Mouse (Mus musculus) induced T-regulatory cell, adult 2 months (primary cell): ENCODE data around the gene Myh13.

ENCODE experiments used
- DNase-seq: peaks from one replicate; pipeline ENCODE4 v3.0.0-alpha.2; 2012; ENCODE audit warnings: low read depth

The Myh13 gene

DNA sequence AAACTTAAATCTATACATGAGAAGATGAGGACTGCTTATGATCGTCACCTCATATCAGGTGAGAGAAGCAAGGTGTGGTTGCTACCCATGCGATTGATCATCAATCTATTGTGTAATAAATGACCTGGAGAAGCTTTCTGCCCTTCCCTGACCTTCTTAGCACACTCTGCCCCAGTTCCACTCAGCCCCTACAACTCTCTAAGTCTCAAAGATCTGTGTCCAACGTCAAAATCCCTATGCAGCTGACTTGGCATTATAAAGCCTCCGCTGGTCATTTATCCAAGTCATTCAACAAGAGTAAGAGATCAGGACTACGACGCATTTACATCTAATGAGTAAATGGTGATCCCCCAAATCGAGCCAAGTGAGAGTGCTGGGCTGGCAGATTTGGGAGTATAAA, at the start of gene Myh13:
Gene Myh13 (plus strand): TSS at position 301 of the 400 bp plus-strand sequence.
- DNase-seq: no peak

DNA sequence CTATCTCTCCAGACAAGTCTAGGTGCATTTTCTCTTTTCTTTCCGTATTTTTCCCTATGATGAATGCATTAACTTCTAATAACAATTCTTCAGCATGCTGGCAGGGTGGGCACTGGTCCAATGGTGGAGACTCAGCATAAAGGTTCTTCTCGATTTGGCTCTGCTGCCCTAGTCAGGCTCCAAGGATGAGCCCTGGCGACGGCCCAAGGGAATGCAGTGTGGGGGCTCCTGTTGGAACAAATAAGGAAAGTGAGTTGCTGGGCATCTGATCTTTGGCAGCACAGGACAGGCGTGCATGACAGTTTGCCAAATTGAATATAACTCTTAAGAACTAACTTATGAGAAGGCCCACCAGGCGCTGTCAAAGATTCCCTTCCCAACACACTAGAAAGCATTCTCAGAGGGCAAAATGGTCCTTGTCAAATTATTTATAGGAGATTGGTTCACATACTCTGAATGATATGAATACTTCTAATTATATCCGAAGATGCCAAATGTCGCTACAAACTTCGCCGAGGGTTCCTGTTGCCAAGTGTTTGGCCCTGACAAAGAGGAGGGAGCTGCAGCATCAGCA, 44.8 kb upstream of the Myh13 start, which contains the start of gene Myh8:
Gene Myh8 (plus strand): TSS at position 524 of the 574 bp plus-strand sequence.
- no peak for DNase-seq

DNA sequence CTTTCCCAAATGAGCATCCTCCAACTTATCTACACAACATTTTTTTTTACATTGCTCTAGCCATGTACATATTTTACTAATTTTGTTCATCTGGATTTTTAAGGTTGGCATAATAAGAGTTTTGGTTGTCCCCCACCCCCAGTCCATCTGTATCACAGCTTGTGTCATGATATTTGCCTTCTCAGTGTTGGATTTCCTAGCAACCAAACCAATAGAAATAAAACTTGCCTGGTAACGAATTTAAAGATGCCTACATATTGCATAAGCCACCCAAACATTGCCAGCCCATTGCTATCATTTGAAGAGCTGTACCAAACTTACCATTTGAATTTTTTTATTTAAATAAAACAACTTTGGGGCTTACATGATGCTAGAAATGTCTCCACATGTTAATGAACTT, 28.0 kb upstream of the Myh13 start:
- no peak for DNase-seq

DNA sequence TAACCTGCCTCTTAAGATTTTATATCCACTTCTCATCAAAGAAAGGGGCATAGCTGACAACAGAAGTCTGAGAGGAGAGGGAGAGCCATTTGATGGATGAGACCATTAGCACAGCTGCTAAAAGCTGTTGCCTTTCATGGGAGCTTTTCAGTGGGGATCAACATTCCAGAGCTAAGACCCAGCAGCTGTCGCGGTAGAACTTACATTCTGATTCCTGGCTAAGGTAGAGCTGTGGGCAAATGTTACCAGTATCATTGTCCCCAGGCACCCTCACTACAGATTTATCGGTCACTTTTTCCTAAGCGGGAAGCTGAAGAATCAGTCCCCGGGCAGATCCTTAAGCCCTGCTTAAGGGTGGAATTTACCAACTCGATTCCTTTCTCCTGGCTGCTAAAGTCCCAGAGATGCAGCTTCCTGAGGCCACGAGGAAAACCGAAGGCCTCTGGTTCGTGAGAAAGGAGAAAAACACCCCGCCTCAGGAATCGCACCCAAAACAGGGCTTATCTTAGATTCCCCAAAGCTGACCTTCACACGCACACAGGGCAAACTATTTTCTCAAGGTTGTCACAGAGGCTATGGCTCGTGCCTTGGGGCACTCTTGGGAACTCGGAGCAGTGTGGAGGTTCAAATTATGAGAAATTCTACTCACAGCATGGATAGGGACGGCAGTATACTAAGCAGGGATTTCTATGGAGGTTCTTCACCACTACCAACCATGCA, 7.6 kb upstream of the Myh13 start:
- no peak for DNase-seq

DNA sequence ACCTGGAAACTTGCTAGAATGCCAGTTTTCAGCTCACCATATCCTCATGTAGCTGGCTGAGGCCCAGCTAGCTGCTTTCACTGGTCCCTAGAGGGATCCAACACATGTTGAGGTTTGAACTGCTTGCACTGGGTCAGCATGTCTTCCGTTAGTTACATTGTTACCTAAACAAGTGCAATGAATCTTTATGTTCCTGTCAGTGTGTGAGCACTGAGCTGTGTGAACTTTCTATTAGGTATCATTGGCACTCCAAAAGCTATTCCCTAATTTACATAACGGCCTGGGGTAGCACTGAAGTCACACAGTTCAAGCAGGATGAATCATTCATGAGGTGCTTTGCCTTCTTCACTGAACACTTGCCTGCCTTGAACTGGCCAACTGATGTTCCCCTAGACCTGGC, 5.1 kb downstream of the Myh13 start:
- no peak for DNase-seq

DNA sequence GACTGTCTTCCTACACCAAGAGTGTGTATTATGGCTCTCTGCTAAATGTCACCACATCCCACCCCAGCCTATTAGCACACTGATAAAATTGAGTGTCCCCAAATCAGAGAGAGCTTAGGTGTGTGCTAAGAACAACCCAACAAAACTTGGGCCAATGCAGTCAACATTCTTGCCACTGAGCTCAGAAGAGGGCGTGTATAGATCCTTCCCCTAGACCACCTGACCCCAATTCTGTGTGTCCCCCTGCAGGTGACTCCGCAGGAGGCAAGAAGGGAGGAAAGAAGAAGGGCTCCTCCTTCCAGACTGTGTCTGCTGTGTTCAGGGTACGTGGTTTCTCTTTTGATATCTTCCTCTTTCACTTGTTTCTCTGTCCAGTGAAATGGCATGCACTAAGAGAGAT, 23.1 kb downstream of the Myh13 start:
- no peak for DNase-seq

DNA sequence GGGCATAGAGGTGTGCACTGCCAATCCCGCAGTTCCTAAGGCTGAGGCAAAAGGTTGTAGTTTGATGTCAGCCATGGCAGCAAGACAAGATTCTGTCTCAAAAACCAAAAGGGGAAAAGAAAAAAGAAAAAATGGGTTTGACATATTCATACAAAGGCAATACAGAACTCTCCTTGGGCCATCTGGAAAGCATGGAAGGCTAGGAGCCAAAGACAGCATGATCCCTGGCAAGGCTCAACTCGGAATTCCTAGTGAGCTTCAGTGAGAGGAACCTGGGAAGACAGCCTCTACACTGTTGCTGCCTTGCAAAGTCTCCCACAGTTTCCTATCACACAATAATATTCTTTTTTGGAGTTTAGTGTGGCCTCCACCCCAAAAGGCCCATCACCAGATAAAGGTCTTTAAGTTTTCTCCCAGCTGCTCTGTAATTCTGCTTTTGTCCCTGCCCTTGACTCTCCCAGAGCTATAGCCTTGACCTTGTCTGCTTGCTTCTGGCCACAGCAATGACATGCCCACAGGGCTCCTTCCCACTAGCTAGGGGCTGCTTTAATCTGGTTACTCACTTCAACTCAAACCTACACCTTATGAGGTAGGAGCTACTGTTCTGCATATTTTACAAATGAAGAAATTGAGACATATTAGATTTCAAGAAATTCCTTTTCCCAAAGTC, 23.9 kb downstream of the Myh13 start:
- no peak for DNase-seq

DNA sequence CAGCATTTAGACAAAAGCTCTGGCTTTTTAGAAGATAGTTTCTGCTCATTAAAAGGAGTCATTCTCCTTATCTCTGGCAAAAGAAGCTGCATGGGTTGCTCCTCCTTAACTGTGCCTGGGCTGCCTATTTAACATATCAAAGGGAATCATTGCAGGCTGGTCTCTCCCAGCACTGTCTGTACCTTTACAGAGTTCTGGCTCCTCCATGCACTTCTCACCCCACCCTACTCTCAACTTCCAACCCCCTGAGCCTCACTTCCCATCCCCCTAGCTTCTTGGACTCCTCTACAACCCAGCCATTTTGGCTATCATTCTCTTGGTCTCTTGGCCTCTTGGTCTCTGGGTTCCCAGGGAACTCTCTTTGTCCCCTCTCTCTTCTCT, 24.4 kb downstream of the Myh13 start:
- no peak for DNase-seq

DNA sequence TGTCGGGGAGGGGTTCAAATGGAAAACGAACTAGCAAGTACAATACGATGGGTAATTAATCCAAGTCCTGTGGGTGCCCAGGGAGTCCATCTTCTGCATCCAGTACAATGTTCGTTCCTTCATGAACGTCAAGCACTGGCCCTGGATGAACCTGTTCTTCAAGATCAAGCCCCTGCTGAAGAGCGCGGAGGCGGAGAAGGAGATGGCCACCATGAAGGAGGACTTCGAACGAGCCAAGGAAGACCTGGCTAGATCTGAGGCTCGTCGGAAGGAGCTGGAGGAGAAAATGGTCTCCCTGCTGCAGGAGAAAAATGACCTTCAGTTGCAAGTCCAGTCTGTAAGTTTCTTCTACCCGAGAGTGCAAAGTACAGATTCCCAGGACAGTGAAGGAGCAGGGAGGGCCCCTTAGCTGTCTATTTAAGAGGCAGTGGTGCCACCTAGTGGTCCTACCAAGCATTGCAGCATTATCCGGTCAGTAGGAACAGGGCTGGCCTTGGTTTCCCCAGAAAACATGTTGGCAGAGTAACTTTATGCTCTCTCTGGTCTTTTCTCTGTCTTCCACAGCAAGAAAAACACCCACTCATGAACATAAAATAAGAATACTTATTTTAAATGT, 28.8 kb downstream of the Myh13 start:
- DNase-seq: peak; percentile 62

DNA sequence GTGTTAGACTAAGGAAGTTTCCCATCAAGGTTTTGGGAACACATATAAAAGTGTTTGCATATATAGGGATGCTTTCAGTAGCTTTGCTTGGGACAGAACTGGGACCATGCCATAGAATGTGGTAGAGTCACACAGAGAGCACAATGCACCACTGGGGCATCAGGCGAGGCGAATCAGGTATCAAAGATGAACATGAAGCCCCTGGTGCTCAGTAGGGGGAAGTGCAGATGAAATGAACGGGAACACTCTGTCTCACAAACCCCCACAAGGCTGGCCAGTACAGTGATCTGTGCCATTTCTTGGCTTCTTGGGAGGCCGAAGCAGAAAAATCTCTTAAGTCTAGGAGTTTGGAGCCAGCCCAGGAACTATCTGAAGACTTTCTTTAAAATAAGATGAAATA, 31.6 kb downstream of the Myh13 start:
- no peak for DNase-seq

DNA sequence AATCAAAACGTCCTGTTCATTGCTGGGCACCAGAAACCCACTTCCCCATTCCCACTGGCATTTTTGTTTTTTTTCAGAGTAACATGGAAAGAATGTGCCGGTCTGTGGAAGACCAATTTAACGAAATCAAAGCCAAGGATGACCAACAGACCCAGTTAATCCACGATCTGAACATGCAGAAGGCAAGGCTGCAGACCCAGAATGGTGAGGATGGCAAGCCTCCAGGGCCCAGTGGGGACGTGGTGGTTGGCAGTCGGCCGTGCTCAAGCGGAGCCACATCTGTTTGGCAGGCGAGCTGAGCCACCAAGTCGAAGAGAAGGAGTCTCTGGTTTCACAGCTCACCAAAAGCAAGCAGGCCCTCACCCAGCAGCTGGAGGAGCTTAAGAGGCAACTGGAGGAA, 36.6 kb downstream of the Myh13 start:
- no peak for DNase-seq

DNA sequence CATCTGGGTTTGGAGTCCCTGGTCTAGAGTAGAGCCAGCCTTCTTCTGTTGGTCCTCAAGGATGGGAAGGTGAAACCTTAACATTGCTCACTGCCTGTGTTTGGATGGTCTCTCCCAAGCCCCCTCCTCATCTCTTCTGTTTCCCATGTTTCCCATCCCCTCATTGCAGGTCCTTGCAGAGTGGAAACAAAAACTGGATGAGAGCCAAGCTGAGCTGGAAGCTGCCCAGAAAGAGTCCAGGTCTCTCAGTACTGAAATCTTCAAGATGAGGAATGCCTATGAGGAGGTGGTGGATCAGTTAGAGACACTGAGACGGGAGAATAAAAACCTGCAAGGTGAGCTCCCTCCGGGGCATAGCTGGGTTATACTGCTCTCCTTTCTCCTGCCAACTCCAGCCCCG, 40.8 kb downstream of the Myh13 start:
- DNase-seq: no peak

DNA sequence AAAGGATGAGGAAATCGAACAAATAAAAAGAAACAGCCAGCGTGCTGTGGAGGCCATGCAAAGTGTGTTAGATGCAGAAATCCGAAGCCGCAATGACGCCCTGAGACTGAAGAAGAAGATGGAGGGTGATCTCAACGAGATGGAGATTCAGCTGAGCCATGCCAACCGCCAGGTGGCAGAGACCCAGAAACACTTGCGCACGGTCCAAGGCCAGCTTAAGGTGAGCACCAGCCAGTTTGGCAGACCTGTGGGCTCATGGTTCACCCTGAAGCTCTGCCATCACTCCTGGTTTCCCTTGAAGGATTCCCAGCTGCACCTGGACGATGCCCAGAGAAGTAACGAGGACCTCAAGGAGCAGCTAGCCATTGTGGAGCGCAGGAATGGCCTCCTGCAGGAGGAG, 43.1 kb downstream of the Myh13 start:
- no peak for DNase-seq

DNA sequence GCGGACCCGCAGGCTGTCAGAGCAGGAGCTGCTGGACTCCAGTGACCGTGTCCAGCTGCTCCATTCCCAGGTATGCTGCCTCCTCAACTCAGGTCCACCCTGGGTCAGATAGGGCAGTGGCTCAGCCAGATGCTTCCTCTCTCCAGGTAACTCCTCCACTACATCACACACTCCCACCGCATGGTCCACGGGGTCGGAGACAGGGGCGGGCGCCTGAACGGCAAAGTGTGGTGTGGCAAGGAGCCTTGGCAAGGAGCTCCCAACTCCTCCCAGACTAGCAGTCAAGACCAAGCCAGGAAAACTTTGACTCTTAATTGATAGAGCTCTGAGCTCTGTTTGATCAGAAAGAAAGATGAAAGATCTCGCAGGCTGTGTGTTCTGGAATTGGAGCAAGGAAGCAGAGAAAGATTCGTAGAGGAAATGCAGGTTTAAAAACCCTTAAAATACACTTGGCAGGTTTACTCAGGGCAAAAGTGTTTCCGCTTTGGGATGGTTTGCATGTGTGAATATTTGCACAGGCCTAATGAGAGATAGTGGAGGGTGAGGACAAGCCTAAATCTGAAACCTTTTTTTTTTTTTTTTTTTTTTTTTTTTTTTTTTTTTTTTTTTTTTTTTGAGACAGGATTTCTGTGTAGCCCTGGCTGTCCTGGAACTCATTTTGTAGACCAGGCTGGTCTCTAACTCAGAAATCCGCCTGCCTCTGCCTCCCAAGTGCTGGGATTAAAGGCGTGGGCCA, 43.7 kb downstream of the Myh13 start:
- DNase-seq: no peak

DNA sequence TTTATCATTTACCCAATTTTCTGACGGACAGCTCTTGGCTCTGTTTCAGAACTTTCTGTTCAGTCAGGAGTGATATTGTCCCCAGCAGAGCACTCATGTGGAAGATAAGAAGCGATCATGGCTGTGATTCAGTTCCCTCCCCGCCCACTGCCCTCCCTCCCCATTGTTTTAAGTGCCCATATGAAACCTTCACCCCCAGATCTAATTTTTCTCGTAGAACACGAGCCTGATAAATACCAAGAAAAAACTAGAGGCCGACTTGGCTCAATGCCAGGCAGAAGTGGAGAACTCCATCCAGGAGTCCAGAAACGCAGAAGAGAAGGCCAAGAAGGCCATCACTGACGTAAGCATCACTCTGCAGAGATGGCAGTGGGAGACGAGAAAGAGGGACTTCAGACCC, 45.5 kb downstream of the Myh13 start:
- no peak for DNase-seq

DNA sequence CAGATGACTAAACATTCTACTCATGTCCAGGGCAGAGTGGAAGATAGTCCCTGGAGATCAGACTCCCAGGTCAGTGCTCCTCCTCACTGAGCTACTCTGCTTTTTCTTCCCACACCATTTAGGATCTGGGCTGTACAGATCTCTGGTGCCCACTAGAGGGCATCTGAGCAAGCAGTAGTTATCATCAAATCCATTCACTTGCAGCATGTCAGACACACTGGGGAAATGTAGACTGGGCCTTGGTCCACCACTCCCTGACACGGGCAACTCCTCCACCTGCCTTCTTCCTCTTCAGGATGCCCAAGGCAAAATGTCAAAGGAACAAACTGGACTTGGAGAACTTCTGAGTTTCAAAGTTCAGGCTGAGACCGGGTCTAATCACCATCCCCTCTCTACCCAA, 51.9 kb downstream of the Myh13 start:
- DNase-seq: peak; percentile 26

DNA sequence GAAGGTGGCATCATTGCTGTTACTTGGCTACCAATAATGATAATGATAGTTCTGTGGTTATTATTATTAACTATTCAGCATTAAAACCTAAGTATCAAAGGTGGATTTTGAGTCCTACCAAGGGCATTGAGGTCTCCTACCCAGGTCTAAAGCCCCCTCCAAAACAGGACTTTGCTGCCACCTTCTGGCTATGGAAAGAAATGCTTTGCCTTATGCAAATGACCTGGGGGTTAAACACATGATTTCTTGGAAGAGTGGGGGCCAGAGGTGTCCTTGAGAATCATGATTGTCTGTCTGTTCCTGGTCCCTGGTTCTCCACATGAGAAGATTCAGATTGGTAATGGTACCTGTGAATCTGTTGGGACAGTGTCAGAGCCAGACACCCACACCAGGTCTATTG, 54.9 kb downstream of the Myh13 start:
- DNase-seq: peak; percentile 29

DNA sequence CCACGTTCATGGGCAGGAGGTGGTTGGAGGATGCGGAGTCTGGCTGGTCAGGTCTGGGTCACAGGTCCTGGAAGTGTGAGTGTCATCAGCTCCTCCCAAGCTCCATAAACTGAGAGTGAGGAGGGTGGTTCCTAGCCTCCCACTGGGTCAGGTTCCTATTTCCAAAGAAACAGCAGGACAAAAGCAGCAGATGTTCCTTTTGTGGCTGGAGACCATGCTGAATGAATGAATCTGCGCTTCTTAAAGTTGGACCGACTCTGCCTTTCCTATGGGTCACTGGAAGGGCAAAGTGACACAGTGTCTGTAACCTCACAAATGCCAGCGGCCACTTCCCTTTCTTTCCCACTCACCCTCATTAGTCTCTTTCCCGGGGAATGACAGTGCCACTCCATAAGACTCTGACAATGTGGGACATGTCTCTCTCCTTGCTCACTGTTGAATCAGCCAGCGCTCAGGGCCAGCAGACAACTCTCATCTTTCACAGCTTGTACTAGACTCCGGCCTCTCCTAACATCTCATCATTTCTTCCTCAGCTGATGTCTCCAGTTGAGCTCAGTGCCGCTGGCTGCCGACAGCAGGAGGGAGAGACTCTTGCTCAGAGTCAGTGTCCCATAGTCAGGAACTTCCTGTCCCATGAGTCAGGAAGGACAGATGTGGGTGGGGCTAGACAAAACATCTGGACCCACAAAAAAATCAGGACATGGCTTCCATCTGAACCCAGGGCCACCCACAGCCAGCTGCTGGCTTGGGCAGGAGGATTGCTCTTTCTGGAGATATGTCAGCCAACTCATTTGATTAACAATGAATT, 58.4 kb downstream of the Myh13 start:
- DNase-seq: no peak

DNA sequence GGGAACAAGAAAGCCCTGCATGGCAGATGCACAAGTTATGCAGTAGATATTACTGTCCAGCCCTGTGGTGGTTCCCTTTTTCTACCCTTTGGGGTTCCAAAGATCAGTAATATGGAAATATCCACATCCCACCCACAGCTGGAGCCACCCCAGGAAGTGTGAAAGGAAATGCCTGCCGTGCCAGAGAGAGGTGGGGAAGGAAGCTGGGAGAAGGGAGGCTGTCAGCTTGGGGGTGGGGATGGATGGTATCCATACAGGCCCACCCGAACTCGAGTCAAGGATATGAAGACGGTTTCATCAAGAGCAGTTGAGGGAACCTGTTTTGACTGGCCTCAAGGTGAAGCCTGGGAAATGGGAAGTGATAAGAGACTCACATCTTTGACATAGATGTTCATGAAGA, 60.4 kb downstream of the Myh13 start:
- DNase-seq: no peak

DNA sequence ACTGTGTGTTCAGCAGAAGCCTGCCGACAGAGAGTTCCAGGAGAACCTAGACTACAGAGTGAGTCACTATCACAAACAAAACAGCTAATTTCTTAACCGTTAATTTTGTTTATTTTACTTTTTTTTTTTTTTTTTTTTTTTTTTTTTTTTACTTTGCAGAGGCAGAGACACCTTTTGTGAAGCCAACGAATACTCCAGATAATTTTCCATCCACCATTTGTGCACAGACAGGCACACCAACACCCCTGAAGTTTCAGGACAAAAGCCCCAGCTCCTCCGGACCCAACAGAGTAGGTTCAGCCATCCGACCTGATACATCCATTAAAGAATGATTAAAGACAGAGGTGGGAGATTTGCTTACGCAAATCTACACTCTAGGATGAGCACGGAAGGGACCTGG, 63.2 kb downstream of the Myh13 start:
- DNase-seq: no peak

DNA sequence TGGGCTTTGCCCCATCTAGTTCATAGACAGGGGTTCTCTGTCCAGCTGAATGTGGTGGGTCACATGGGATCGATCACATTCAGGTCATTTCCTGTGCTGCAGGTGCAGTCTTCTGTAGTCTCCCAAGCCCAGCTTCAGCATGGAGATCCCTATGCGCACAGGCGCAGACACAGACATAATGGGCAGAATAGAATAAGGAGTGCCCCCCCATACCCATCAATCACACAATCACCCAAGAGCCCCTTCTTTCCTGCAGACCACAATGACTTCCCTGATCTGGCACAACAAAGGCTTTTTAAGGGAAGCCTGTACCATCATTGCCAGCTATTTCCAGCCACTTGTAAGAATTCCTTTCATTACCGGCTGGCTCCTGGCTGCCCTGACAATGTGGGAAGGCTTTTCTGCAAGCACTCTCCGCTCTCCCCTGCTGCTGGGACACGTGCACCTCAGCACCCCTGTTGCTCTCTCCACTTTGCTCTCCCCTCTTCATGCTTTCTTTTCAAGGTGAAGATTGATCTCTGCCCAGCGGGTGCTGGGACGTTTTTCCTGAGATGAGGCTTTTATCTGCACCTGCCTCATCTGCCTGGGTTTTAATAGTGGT, 65.5 kb downstream of the Myh13 start:
- no peak for DNase-seq
